Mouse (Mus musculus): ENCODE measurements at regions not wholly inside any gene's neighbourhood (a gene's known extent, or its start where the extent isn't known, plus 50 kb on each side); places are given as distances from the start of the nearest gene placed in this dataset.
A peak's percentile ranks its signal among the peaks of the same experiment; 100 is the strongest.

DNA sequence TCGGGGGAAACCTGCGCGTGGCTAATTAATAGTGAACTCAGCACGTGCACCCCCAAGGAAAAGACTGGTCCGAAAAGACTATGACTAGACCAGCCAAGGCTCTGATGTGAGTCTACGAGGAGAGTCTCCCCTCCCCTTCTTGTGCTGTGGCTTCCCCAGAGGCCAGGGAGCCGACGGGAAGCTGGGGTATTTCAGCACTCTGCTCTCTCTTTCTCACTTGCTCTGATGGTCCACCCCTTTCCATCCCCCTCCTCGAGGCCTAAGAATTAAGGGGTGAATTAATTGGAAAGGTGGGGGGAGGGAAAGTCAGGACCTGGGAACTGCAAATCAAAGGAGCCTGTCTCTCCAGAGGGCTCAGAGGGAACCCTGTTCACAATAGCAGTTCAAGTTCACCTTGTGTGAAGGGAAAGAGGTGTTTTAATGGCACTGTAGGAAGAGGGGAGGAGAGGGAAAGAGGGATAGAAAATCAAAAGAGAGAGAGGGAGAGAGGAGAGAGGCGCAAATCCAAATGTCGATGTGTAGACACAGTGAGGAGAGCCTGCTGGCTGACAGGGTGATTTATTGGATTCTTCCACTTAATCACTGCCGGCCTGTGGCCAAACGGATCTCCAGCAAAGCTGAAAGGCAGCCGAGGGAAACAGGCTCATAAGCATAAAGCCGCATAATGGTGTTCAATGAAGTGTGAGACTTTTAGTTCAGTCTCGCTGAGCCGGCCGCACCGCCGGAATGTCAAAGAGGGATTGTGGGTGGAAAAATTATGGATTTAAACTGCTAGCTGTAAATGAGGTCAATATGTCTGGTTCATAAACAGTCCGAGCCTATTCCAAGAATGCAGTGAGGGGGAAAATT lies 292.6 kb upstream of the Tle4 start:
- no peaks in the 10 kb centered on the region for H3K9me3 ChIP-seq
- peak overlapping the region; percentile 24 for H3K4me3 ChIP-seq
- no peak overlapping the region for H3K9ac ChIP-seq
- no peak overlapping the region for H3K27ac ChIP-seq
- H3K27me3 ChIP-seq = peaks cover 4% of the 10 kb centered on the region
- peak overlapping the region; percentile 55 for H3K4me2 ChIP-seq
- H3K36me3 ChIP-seq = no peaks in the 10 kb centered on the region
- 7% methylated on average over 21 of the region's 21 CpGs for WGBS
- ATAC-seq (ENCODE audit: borderline replicate concordance, extremely low read depth, low FRiP score, low TSS enrichment) = peak; percentile 29; the same call in 1 of the 2 replicates
- H3K4me1 ChIP-seq = peaks cover 22% of the 10 kb centered on the region

DNA sequence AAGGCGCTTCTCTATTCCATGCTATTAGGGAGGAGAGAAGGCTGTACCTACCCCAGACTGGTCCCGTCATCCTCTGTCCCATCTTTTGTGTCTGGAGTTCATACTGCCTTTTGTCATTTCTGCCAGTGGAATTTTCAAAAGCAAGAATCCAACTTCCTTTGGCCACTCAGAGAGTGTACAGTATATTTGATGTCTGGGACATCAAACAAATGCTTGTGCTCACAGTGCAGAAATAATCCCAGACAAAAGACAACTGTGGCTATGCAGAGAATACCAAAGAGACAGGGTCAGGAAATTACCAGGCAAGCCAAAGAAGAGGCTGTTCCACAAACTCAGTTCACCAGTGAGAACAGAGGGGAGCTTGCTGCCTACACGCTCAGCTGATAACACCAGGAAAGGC lies 291.9 kb upstream of the Tle4 start:
- peaks cover 4% of the 10 kb centered on the region for H3K27me3 ChIP-seq

DNA sequence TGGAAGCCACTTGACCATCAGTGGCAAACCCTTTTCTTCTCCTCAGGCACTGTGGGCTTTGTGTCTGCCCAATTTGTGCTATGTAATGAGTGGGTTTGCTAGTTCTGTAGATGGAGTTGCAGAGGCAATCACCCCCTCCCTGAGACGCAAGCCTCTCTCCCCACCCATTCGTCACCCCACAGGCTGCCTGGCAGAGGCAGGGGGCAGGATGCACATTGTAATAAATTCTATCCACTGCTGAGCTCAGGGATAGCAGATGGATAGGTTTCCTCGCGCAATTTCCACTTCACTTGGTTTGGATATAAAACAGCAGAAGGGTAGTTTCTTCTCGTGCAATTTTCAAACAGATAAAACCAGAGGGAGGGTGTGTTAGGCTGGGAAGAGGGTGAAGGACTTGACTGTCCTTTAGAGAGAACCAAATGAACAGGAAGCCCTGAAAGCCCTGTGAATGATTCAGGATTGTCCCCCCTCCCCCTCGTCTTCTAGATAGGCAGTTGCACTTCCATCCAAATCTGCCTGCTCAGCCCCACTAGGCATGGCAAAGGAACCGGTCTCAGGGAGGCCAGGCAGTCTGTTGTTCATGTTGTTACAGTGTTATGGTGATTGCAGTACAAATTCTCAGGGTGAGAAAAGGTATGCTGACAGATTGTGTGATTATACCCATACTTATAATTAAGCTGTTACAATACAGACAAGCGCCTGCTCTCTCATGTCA lies 286.0 kb upstream of the Tle4 start:
- Histone ChIP-seq H3K9ac (no peak overlapping the region), H3K4me3 (no peak overlapping the region), H3K4me1 (no peaks in the 10 kb centered on the region), H3K9me3 (no peaks in the 10 kb centered on the region), H3K4me2 (no peak overlapping the region), H3K27me3 (no peaks in the 10 kb centered on the region; the same call in 1 of the 2 replicates), H3K36me3 (no peaks in the 10 kb centered on the region), H3K27ac (no peak overlapping the region)
- WGBS = 50% methylated on average over 8 of the region's 8 CpGs
- ATAC-seq (ENCODE audit: borderline replicate concordance, extremely low read depth, low FRiP score, low TSS enrichment) = no peak

More for the DNA sequence above, 291.9 kb upstream of the Tle4 start:
- Histone ChIP-seq H3K27ac (no peak overlapping the region), H3K9me3 (no peaks in the 10 kb centered on the region), H3K4me3 (no peak overlapping the region), H3K4me2 (peak overlapping the region; percentile 55; the same call in 1 of the 2 replicates), H3K9ac (no peak overlapping the region), H3K4me1 (peaks cover 22% of the 10 kb centered on the region), H3K36me3 (no peaks in the 10 kb centered on the region)
- no peak for ATAC-seq (ENCODE audit: borderline replicate concordance, extremely low read depth, low FRiP score, low TSS enrichment)
- 65% methylated on average over 3 of the region's 3 CpGs for WGBS

DNA sequence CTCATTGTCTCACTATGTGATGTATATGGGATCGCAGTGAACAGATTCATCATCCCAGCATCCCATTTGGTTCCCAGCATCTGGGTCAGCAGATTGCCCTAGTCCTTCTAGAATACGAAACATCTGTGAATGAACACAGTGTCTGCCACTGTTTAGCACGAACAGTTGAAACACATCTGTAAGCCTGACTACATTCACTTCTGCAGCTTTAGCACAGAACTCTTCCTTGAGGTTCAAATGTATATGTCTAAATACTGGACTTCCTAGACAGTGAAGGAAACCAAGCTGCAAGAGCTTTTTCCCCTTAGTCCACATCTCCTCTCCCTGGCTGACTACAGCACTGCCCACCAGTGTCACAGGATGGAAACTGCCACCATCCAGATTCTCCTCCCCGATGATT lies 283.0 kb upstream of the Tle4 start:
- H3K36me3 ChIP-seq = no peaks in the 10 kb centered on the region
- H3K27ac ChIP-seq = no peak overlapping the region
- H3K9ac ChIP-seq = no peak overlapping the region
- no peak for ATAC-seq (ENCODE audit: borderline replicate concordance, extremely low read depth, low FRiP score, low TSS enrichment)
- H3K4me1 ChIP-seq = no peaks in the 10 kb centered on the region
- no peaks in the 10 kb centered on the region for H3K27me3 ChIP-seq
- H3K4me3 ChIP-seq = no peak overlapping the region
- no peaks in the 10 kb centered on the region for H3K9me3 ChIP-seq
- 68% methylated on average over 4 of the region's 4 CpGs for WGBS
- H3K4me2 ChIP-seq = no peak overlapping the region

DNA sequence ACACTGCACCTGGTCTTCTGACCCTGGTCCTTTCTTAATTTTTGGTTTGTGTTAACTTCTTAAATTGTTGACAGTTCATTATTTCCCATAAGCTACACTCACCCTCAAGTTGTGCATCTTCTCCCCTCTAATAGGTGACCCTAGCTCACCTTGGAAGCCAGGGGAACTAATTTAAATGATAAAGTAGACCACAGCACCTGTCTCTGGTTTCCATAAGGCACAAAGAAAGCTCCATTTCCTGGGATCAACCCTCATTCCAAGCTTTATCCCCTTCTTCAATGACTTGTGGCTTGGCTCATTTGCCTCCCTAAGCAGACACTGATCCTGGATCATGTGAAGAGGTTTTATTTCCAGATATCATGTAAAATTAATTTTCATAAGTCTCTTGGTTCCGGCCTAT lies 276.1 kb upstream of the Tle4 start:
- H3K9ac ChIP-seq = no peak overlapping the region
- H3K4me3 ChIP-seq = no peak overlapping the region
- 88% methylated on average over 1 of the region's 1 CpGs for WGBS
- ATAC-seq (ENCODE audit: borderline replicate concordance, extremely low read depth, low FRiP score, low TSS enrichment) = no peak
- no peak overlapping the region for H3K27ac ChIP-seq
- no peaks in the 10 kb centered on the region for H3K36me3 ChIP-seq
- H3K27me3 ChIP-seq = no peaks in the 10 kb centered on the region
- no peaks in the 10 kb centered on the region for H3K9me3 ChIP-seq
- H3K4me2 ChIP-seq = no peak overlapping the region
- H3K4me1 ChIP-seq = no peaks in the 10 kb centered on the region

DNA sequence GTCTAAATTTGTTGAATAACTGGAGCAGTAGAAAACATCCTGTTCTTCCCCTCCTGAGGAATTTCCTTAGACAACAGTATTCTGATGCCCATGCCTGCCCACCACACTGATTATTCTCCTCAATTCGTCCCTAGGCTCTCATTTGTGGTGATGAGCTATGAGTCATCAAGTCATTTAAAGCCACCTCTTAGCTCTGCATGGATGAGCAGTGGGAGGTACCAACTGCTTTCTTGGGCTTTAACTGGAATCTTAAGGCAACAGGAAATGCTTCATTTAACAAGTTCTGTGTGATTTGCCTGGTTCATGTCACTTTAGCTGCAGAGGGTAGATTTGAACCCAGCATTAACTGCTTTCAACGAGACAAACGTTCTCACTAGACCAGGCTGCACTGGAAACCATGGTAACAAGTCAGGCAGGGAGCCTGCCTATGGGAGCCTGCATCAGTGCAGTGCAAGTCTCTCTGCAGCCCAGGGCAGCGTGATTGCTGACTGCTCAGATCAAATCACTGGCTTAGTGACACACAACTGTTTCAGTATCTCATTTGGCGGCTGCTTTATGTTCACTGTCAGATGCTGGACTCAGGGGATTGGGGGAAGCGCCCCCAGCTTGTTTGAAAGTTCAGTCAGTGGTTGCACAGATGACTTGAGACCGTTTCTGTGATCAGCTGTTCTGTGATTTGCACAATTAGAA lies 273.5 kb upstream of the Tle4 start:
- no peaks in the 10 kb centered on the region for H3K4me1 ChIP-seq
- H3K9me3 ChIP-seq = no peaks in the 10 kb centered on the region
- H3K9ac ChIP-seq = no peak overlapping the region
- 13% methylated on average over 7 of the region's 7 CpGs for WGBS
- no peak overlapping the region for H3K4me3 ChIP-seq
- ATAC-seq (ENCODE audit: borderline replicate concordance, extremely low read depth, low FRiP score, low TSS enrichment) = peak; percentile 76; the same call in 1 of the 2 replicates
- H3K4me2 ChIP-seq = no peak overlapping the region
- H3K36me3 ChIP-seq = no peaks in the 10 kb centered on the region
- no peaks in the 10 kb centered on the region for H3K27me3 ChIP-seq
- no peak overlapping the region for H3K27ac ChIP-seq

DNA sequence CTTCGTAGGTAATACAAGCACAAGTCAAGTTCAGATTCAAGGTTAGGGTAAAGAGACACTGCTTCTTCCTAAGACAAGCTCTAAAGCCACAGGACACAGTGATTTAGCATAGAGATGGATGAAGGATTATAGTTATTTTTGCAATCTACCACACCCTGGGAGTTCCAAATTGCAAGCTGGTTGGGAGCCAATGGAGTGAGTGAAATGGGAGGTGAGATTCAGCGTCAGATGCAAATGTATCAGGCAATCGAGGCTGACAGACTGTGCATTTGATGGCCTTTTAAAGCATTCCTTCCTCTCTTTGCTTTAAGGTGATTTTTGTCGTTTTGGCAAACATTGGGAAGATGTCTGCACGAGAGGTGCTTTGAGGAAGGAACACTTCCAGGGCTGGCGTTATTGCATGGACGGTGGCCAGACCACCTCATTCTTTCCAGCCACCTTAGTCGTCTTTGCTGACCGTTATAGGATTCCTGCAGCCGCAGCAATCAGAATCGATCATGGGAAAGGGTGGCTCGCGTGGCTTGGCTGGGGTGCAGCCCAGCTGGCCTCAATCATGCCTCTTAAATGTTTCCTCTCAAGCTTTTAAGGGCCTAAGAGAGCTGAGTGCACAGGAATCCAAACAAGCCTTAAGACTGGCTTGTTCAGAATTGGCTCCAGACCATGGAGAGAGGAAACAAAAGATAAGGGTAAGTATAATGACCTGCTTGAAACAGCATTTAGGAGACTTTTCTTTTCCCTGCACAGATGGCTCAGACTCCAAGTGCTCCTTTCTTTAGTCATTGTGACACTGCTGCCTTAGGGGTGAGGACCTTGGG lies 265.0 kb upstream of the Tle4 start:
- Histone ChIP-seq H3K4me2 (peak overlapping the region; percentile 41), H3K9me3 (no peaks in the 10 kb centered on the region; the same call in 1 of the 2 replicates), H3K27ac (no peak overlapping the region; the same call in 1 of the 2 replicates), H3K27me3 (peaks cover 5% of the 10 kb centered on the region; the same call in 1 of the 2 replicates), H3K4me1 (peaks cover 23% of the 10 kb centered on the region), H3K4me3 (no peak overlapping the region), H3K36me3 (no peaks in the 10 kb centered on the region), H3K9ac (no peak overlapping the region)
- ATAC-seq (ENCODE audit: borderline replicate concordance, extremely low read depth, low FRiP score, low TSS enrichment) = peak; percentile 94
- 12% methylated on average over 13 of the region's 13 CpGs for WGBS

DNA sequence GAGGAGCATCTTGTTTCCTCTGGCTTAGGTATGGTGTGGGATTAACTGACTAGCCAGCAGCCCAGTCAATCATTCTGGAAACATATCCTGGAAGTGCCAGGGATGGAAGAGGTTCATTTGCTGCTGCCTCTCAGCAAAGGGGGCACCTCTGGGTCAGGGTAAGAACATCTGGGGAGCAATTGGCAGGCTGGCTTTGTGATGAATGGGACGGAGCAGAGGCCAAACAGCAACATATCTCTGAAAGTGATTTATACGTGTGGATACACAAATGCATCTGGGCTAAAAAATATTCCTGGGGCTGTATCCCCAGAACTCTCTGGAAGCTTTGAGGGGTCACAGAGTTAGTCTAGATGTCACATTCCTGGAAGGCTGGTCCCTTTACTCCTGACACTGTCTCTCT lies 257.2 kb upstream of the Tle4 start:
- no peak overlapping the region for H3K4me2 ChIP-seq
- WGBS = 33% methylated on average over 2 of the region's 2 CpGs

DNA sequence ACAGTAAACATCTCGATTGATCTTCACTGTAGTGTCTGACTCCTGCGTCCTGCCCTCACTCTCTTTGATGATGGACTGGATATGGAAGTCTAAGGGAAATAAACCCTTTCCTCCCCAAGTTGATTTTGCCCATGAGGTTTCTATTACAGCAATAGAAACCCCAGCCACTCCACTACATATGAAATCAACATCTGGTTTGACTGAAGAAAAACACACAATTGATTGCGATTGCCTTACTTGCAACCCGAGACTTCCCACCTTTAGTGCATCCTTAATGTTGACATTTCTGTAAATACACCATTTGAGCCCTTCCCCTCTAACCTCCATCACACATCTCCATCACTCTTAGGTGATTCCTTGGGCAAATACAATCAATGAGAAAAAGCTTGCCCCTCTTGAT lies 255.6 kb upstream of the Tle4 start:
- H3K27ac ChIP-seq = no peak overlapping the region
- no peak for ATAC-seq (ENCODE audit: borderline replicate concordance, extremely low read depth, low FRiP score, low TSS enrichment)
- no peaks in the 10 kb centered on the region for H3K4me1 ChIP-seq
- H3K4me2 ChIP-seq = no peak overlapping the region
- no peak overlapping the region for H3K9ac ChIP-seq
- H3K4me3 ChIP-seq = no peak overlapping the region
- no peaks in the 10 kb centered on the region for H3K27me3 ChIP-seq
- no peaks in the 10 kb centered on the region for H3K36me3 ChIP-seq
- no peaks in the 10 kb centered on the region for H3K9me3 ChIP-seq
- WGBS = 57% methylated on average over 4 of the region's 4 CpGs

More for the DNA sequence above, 257.2 kb upstream of the Tle4 start:
- H3K36me3 ChIP-seq = no peaks in the 10 kb centered on the region
- H3K4me1 ChIP-seq = no peaks in the 10 kb centered on the region
- H3K27ac ChIP-seq = no peak overlapping the region
- H3K9me3 ChIP-seq = no peaks in the 10 kb centered on the region; the same call in 1 of the 2 replicates
- no peak overlapping the region for H3K9ac ChIP-seq
- ATAC-seq (ENCODE audit: borderline replicate concordance, extremely low read depth, low FRiP score, low TSS enrichment) = no peak
- H3K4me3 ChIP-seq = no peak overlapping the region
- no peaks in the 10 kb centered on the region for H3K27me3 ChIP-seq

DNA sequence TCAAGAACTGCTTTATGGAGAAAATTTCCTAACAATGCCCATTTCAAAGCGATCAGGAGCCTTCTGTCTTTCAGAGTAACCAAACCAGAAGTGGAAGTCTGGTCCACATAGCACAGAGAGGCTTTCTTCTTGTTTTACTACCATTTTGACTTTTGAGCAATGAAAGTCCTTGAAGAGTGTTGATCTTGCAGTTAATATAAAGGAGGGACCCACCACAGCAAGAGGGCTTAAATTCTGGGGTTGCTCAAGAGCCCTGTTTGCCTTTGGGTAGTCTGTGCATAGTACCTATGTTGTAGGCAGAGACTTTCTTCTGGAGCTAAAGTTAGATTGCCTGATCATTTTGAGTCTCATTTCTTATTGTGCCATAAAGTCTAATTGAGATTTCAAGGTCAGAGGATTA lies 251.7 kb upstream of the Tle4 start:
- Histone ChIP-seq H3K9me3 (no peaks in the 10 kb centered on the region), H3K4me2 (no peak overlapping the region), H3K27me3 (no peaks in the 10 kb centered on the region), H3K27ac (no peak overlapping the region), H3K4me1 (no peaks in the 10 kb centered on the region), H3K36me3 (no peaks in the 10 kb centered on the region), H3K9ac (no peak overlapping the region), H3K4me3 (no peak overlapping the region)
- ATAC-seq (ENCODE audit: borderline replicate concordance, extremely low read depth, low FRiP score, low TSS enrichment) = peak; percentile 76; the same call in 1 of the 2 replicates
- WGBS = 49% methylated on average over 1 of the region's 1 CpGs

DNA sequence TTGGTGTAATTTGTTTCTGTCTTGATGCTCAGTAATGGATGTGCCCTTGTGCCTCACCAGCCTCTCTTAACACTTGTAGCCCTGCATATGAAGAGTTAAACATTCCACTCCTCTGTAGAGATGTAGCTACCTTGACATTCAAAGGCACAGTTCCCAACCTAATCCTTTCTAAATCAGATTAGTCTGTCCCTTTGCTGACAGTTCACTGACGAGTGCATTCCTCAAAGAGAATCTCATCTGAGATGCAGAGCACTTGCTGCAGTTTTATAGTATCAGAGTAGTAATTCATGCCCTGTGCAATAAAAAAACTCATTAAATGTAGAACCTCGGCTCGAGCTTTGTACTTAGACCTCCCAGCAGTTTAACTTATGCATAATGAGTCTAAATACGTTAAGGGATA lies 249.3 kb upstream of the Tle4 start:
- Histone ChIP-seq H3K27me3 (no peaks in the 10 kb centered on the region), H3K4me2 (no peak overlapping the region), H3K9ac (no peak overlapping the region), H3K36me3 (no peaks in the 10 kb centered on the region), H3K4me1 (no peaks in the 10 kb centered on the region), H3K4me3 (no peak overlapping the region), H3K9me3 (no peaks in the 10 kb centered on the region), H3K27ac (no peak overlapping the region)
- ATAC-seq (ENCODE audit: borderline replicate concordance, extremely low read depth, low FRiP score, low TSS enrichment) = no peak
- WGBS = 70% methylated on average over 4 of the region's 4 CpGs
